Mouse (Mus musculus): ENCODE results near the gene Wapl.

DNA sequence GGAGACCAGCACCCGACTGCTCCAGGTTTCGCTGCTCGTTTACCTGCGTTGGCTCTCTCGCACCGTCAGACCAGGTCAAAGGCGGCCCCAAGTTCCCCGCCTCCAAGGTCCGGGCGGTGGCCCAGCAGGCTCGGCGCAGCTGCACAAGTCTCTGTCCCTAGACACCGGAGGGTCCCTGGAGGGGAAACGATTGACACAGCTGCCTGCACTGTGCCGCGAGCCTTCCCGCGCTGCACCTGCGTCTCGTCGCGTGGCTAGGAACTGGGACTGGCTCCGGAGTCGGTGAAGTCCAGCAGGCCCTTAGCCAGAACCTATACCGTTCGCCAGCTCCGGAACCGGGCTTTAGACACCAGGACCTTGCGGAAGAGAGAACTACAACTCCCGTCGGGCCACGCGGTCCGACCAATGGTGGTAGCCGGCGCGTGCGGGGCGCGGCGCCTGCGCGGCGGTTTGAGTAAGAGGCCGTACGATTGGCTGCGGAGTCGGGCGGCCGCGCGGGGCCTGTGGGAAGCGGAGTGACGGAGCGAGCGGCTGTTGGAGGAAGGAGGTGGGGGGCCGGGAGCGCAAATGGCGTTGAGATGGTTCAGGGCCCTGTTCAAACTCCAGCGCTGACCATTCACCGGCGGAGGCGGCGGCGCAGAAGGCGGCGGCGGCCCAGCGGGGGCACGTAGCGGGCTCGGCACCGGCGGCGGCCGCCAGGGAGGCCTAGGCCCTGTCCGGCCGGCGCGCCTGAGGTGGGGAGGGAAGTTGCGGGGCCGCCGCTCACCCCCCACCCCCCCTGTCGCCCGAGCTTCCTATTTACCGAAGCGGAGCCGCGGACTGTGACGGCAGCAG is at the start of gene Wapl:
- TF ChIP-seq ZKSCAN1 (IDR thresholded peaks at IDR 0.05; ENCODE audit: borderline replicate concordance, low read depth, low read length): no peak
- TF ChIP-seq TCF12 (IDR thresholded peaks at IDR 0.05; ENCODE audit: low read depth, low read length): no peak
- no peak for TF ChIP-seq CTCF (conservative IDR thresholded peaks at IDR 0.05 in 1 of 2, IDR thresholded peaks at IDR 0.05 in 1 of 2; ENCODE audit: low read depth in 2 of 2, low read length in 2 of 2)
- TF ChIP-seq MAX (IDR thresholded peaks at IDR 0.05; ENCODE audit: low read length): no peak; the same call in 1 of the 2 replicates
- TF ChIP-seq MAZ (IDR thresholded peaks at IDR 0.05; ENCODE audit: low read depth, low read length): no peak

All from CH12.LX (cell line).